Mouse (Mus musculus) neural tube, embryonic 11.5 days (tissue): ENCODE data around the gene Tmem119. TPM values are rescaled to one million over a fixed set of nuclear protein-coding genes. Genes with fewer than 3 reads are reported as not detected.

ENCODE experiments used
- ATAC-seq: fragments of 200-750 bp; cut with Nextera tagmentation; 2 replicates; pipeline ENCODE4 v1.8.0; 2017; ENCODE audit warnings: moderate number of reproducible peaks, mild to moderate bottlenecking, moderate TSS enrichment, moderate library complexity; ENCODE audit not compliant: insufficient read depth, low FRiP score, low TSS enrichment
- DNase-seq: peaks from one replicate; pipeline ENCODE4 v3.0.0-alpha.2; 2015; ENCODE audit warnings: low spot score
- H3K27ac ChIP-seq: fragments of 300-500 bp; sonication (generic); 2 replicates; pipeline ENCODE4 v1.5.1; 2014; ENCODE audit warnings: low read depth, mild to moderate bottlenecking, low read length
- H3K27me3 ChIP-seq: fragments of 300-500 bp; sonication (generic); 2 replicates; pipeline ENCODE4 v1.6.1; 2014; ENCODE audit warnings: mild to moderate bottlenecking, low read length, mixed read lengths; ENCODE audit not compliant: control insufficient read depth, insufficient read depth
- H3K36me3 ChIP-seq: fragments of 300-500 bp; sonication (generic); 2 replicates; pipeline ENCODE4 v1.6.1; 2014; ENCODE audit warnings: mild to moderate bottlenecking, low read length, moderate library complexity, mixed read lengths; ENCODE audit not compliant: control insufficient read depth, insufficient read depth
- H3K4me1 ChIP-seq: fragments of 300-500 bp; sonication (generic); 2 replicates; pipeline ENCODE4 v1.6.1; 2014; ENCODE audit warnings: low read length, mixed read lengths; ENCODE audit not compliant: control insufficient read depth, insufficient read depth
- H3K4me2 ChIP-seq: fragments of 300-500 bp; sonication (generic); 2 replicates; pipeline ENCODE4 v1.6.1; 2014; ENCODE audit warnings: low read depth, mild to moderate bottlenecking, moderate library complexity
- H3K4me3 ChIP-seq: fragments of 300-500 bp; sonication (generic); 2 replicates; pipeline ENCODE4 v1.5.1; 2014; ENCODE audit warnings: low read depth, low read length
- H3K9ac ChIP-seq: fragments of 300-500 bp; sonication (generic); 2 replicates; pipeline ENCODE4 v1.6.1; 2014; ENCODE audit warnings: mild to moderate bottlenecking, low read length
- H3K9me3 ChIP-seq: fragments of 300-500 bp; sonication (generic); 2 replicates; pipeline ENCODE4 v1.6.1; 2016; ENCODE audit warnings: low read length; ENCODE audit not compliant: control insufficient read depth
- whole genome bisulfite sequencing: fragments of 180-500 bp; shearing (Covaris S2); extraction: QIAGEN DNeasy Blood & Tissue Kit; methylation state at CpG from one replicate; pipeline ENCODE4 v1.1.7; 2014; 5-methylcytosine and 5-hydroxymethylcytosine counted together
- polyA plus RNA-seq: library from polyadenylated mRNA; unstranded; fragments of >200 nt; fragmentation: Nextera tagmentation; extraction: Ambion mirVana; gene quantifications from 2 replicates; pipeline ENCODE4 v1.2.1, GENCODE M21; 2014

The Tmem119 gene
- 29.3 and 36.5 TPM in 2 replicates for polyA plus RNA-seq

- Histone ChIP-seq H3K36me3 (no peaks in the 10 kb centered on the region), H3K27me3 (no peaks in the 10 kb centered on the region), H3K27ac (peak within 1 kb of the TSS; percentile 76), H3K4me1 (peaks cover 16% of the 10 kb centered on the region), H3K9me3 (no peaks in the 10 kb centered on the region), H3K4me3 (peak within 1 kb of the TSS; percentile 34), H3K9ac (peak within 1 kb of the TSS; percentile 37; the same call in 1 of the 2 replicates), H3K4me2 (peak within 1 kb of the TSS; percentile 32)
- ATAC-seq (peak; percentile 68), DNase-seq (peak; percentile 80)
- WGBS: 2% methylated on average over 11 of the region's 11 CpGs
These were observed at the start of gene Tmem119 for GRCm38 (mm10) chr5:113800280-113800679. Gene Tmem119 (minus strand): TSS chr5:113800516.

GRCm38 (mm10) chr5:113847636-113848035 is 47.3 kb upstream of the Tmem119 start:
- no peak overlapping the region for H3K27ac ChIP-seq
- 86% methylated on average over 9 of the region's 9 CpGs for WGBS
- no peak overlapping the region for H3K4me3 ChIP-seq
- H3K36me3 ChIP-seq: peaks cover 32% of the 10 kb centered on the region
- no peaks in the 10 kb centered on the region for H3K27me3 ChIP-seq
- no peak for ATAC-seq
- H3K4me1 ChIP-seq: no peaks in the 10 kb centered on the region
- DNase-seq: no peak
- H3K9ac ChIP-seq: no peak overlapping the region
- H3K4me2 ChIP-seq: no peak overlapping the region
- no peaks in the 10 kb centered on the region for H3K9me3 ChIP-seq

GRCm38 (mm10) chr5:113846656-113847055 is 46.3 kb upstream of the Tmem119 start:
- WGBS: 92% methylated on average over 8 of the region's 8 CpGs
- no peaks in the 10 kb centered on the region for H3K4me1 ChIP-seq
- H3K4me2 ChIP-seq: no peak overlapping the region
- no peak for DNase-seq
- H3K36me3 ChIP-seq: peaks cover 32% of the 10 kb centered on the region
- H3K9ac ChIP-seq: no peak overlapping the region
- no peak for ATAC-seq
- H3K27me3 ChIP-seq: no peaks in the 10 kb centered on the region
- no peak overlapping the region for H3K4me3 ChIP-seq
- no peak overlapping the region for H3K27ac ChIP-seq
- no peaks in the 10 kb centered on the region for H3K9me3 ChIP-seq

GRCm38 (mm10) chr5:113845627-113846026 is 45.3 kb upstream of the Tmem119 start:
- Histone ChIP-seq H3K9ac (no peak overlapping the region), H3K27me3 (no peaks in the 10 kb centered on the region), H3K4me3 (no peak overlapping the region), H3K4me2 (no peak overlapping the region), H3K4me1 (no peaks in the 10 kb centered on the region), H3K9me3 (no peaks in the 10 kb centered on the region), H3K27ac (no peak overlapping the region), H3K36me3 (peaks cover 34% of the 10 kb centered on the region)
- DNase-seq: no peak
- 91% methylated on average over 8 of the region's 8 CpGs for WGBS
- no peak for ATAC-seq

- ATAC-seq (no peak), DNase-seq (peak; percentile 63)
- Histone ChIP-seq H3K9ac (no peak overlapping the region), H3K36me3 (peaks cover 32% of the 10 kb centered on the region), H3K9me3 (no peaks in the 10 kb centered on the region), H3K27ac (0 out of 2 replicates have a peak overlapping the region, but pooled peaks have one; percentile 42), H3K4me2 (no peak overlapping the region), H3K4me1 (no peaks in the 10 kb centered on the region), H3K27me3 (no peaks in the 10 kb centered on the region), H3K4me3 (no peak overlapping the region)
- WGBS: 73% methylated on average over 7 of the region's 7 CpGs
These were observed 44.4 kb upstream of the Tmem119 start for GRCm38 (mm10) chr5:113844721-113845120.

GRCm38 (mm10) chr5:113844106-113844505 is 43.8 kb upstream of the Tmem119 start:
- 88% methylated on average over 15 of the region's 15 CpGs for WGBS
- 0 out of 2 replicates have a peak overlapping the region, but pooled peaks have one; percentile 42 for H3K27ac ChIP-seq
- peaks cover 28% of the 10 kb centered on the region for H3K36me3 ChIP-seq
- no peak overlapping the region for H3K4me2 ChIP-seq
- H3K27me3 ChIP-seq: no peaks in the 10 kb centered on the region
- no peak overlapping the region for H3K4me3 ChIP-seq
- DNase-seq (no peak), ATAC-seq (no peak)
- no peaks in the 10 kb centered on the region for H3K9me3 ChIP-seq
- H3K4me1 ChIP-seq: no peaks in the 10 kb centered on the region
- no peak overlapping the region for H3K9ac ChIP-seq

- no peak overlapping the region for H3K27ac ChIP-seq
- H3K9ac ChIP-seq: no peak overlapping the region
- no peaks in the 10 kb centered on the region for H3K27me3 ChIP-seq
- DNase-seq (no peak), ATAC-seq (no peak)
- no peaks in the 10 kb centered on the region for H3K4me1 ChIP-seq
- 91% methylated on average over 9 of the region's 9 CpGs for WGBS
- peaks cover 28% of the 10 kb centered on the region for H3K36me3 ChIP-seq
- no peak overlapping the region for H3K4me2 ChIP-seq
- H3K4me3 ChIP-seq: no peak overlapping the region
- H3K9me3 ChIP-seq: no peaks in the 10 kb centered on the region
These were observed 42.6 kb upstream of the Tmem119 start for GRCm38 (mm10) chr5:113842906-113843305.

GRCm38 (mm10) chr5:113842244-113842643 is 41.9 kb upstream of the Tmem119 start:
- no peak for DNase-seq
- Histone ChIP-seq H3K4me3 (no peak overlapping the region), H3K4me2 (no peak overlapping the region), H3K4me1 (no peaks in the 10 kb centered on the region), H3K9me3 (no peaks in the 10 kb centered on the region), H3K27ac (no peak overlapping the region), H3K9ac (no peak overlapping the region), H3K36me3 (peaks cover 24% of the 10 kb centered on the region), H3K27me3 (no peaks in the 10 kb centered on the region)
- ATAC-seq: no peak
- WGBS: 92% methylated on average over 9 of the region's 9 CpGs
